Mouse (Mus musculus) embryonic facial prominence, embryonic 15.5 days (tissue): ENCODE data around the gene Fto. TPM values are rescaled to one million over a fixed set of nuclear protein-coding genes. Genes with fewer than 3 reads are reported as not detected.

Experiments
- ATAC-seq: fragments of 200-750 bp; cut with Nextera tagmentation; 2 replicates; pipeline ENCODE4 v1.8.0; 2017; ENCODE audit warnings: low read depth, moderate TSS enrichment; ENCODE audit not compliant: insufficient number of reproducible peaks, low FRiP score, low TSS enrichment
- H3K27ac ChIP-seq: fragments of 300-500 bp; sonication (generic); replicated peaks from 2 replicates; pipeline ENCODE4 v1.5.1; 2015; ENCODE audit warnings: mild to moderate bottlenecking, inconsistent platforms
- H3K27me3 ChIP-seq: fragments of 300-500 bp; sonication (generic); 2 replicates; pipeline ENCODE4 v1.6.1; 2015; ENCODE audit warnings: inconsistent platforms
- H3K36me3 ChIP-seq: fragments of 300-500 bp; sonication (generic); 2 replicates; pipeline ENCODE4 v1.6.1; 2015; ENCODE audit warnings: mild to moderate bottlenecking, inconsistent platforms
- H3K4me1 ChIP-seq: fragments of 300-500 bp; sonication (generic); 2 replicates; pipeline ENCODE4 v1.6.1; 2015; ENCODE audit warnings: inconsistent platforms
- H3K4me2 ChIP-seq: fragments of 300-500 bp; sonication (generic); replicated peaks from 2 replicates; pipeline ENCODE4 v1.6.1; 2015; ENCODE audit warnings: mild to moderate bottlenecking, inconsistent platforms
- H3K4me3 ChIP-seq: fragments of 300-500 bp; sonication (generic); replicated peaks from 2 replicates; pipeline ENCODE4 v1.5.1; 2015; ENCODE audit warnings: mild to moderate bottlenecking, inconsistent platforms
- H3K9ac ChIP-seq: fragments of 300-500 bp; sonication (generic); 2 replicates; pipeline ENCODE4 v1.6.1; 2015; ENCODE audit warnings: inconsistent platforms
- H3K9me3 ChIP-seq: fragments of 300-500 bp; sonication (generic); replicated peaks from 2 replicates; pipeline ENCODE4 v1.6.1; 2016; ENCODE audit warnings: inconsistent platforms
- WGBS: fragments of 180-500 bp; shearing (Covaris S2); methylation state at CpG from one replicate; pipeline ENCODE4 v1.1.7; 2015; 5-methylcytosine and 5-hydroxymethylcytosine counted together
- polyA plus RNA-seq: library from polyadenylated mRNA; unstranded; fragments of >200 nt; fragmentation: Nextera tagmentation; extraction: Ambion mirVana; gene quantifications from 2 replicates; pipeline ENCODE4 v1.2.1, GENCODE M21; 2015

The Fto gene
- polyA plus RNA-seq, 1 experiment from 2014 or later = 111 TPM

- Histone ChIP-seq H3K9me3 (no peaks in the 10 kb centered on the region), H3K4me3 (no peak overlapping the region), H3K4me1 (peaks cover 8% of the 10 kb centered on the region), H3K4me2 (no peak overlapping the region), H3K9ac (no peak overlapping the region), H3K27ac (no peak overlapping the region), H3K36me3 (0 out of 2 replicates have a peak, but pooled peaks cover 3% of the 10 kb centered on the region), H3K27me3 (no peaks in the 10 kb centered on the region)
- no peak for ATAC-seq
- 90% methylated on average over 11 of the region's 11 CpGs for WGBS
These were observed 31.3 kb downstream of the Fto start for GRCm38 (mm10) chr8:91344659-91345058.

GRCm38 (mm10) chr8:91347146-91347545, 33.8 kb downstream of the Fto start:
- H3K4me2 ChIP-seq = no peak overlapping the region
- WGBS = 83% methylated on average over 10 of the region's 10 CpGs

GRCm38 (mm10) chr8:91347595-91347994, 34.3 kb downstream of the Fto start:
- Histone ChIP-seq H3K9ac (no peak overlapping the region), H3K27me3 (no peaks in the 10 kb centered on the region), H3K36me3 (peaks cover 4% of the 10 kb centered on the region; the same call in 1 of the 2 replicates), H3K4me3 (no peak overlapping the region), H3K4me2 (no peak overlapping the region), H3K4me1 (peaks cover 7% of the 10 kb centered on the region; the same call in 1 of the 2 replicates), H3K9me3 (no peaks in the 10 kb centered on the region), H3K27ac (no peak overlapping the region)
- 55% methylated on average over 6 of the region's 6 CpGs for WGBS
- ATAC-seq = no peak

More at GRCm38 (mm10) chr8:91347146-91347545, 33.8 kb downstream of the Fto start:
- no peak for ATAC-seq
- Histone ChIP-seq H3K36me3 (peaks cover 4% of the 10 kb centered on the region; the same call in 1 of the 2 replicates), H3K27ac (no peak overlapping the region), H3K4me3 (no peak overlapping the region), H3K9me3 (no peaks in the 10 kb centered on the region), H3K9ac (no peak overlapping the region), H3K4me1 (peaks cover 7% of the 10 kb centered on the region; the same call in 1 of the 2 replicates), H3K27me3 (no peaks in the 10 kb centered on the region)

- no peaks in the 10 kb centered on the region for H3K27me3 ChIP-seq
- H3K9me3 ChIP-seq = no peaks in the 10 kb centered on the region
- peaks cover 8% of the 10 kb centered on the region for H3K4me1 ChIP-seq
- no peak overlapping the region for H3K4me2 ChIP-seq
- ATAC-seq = no peak
- no peak overlapping the region for H3K9ac ChIP-seq
- no peak overlapping the region for H3K27ac ChIP-seq
- WGBS = 91% methylated on average over 7 of the region's 7 CpGs
- H3K4me3 ChIP-seq = no peak overlapping the region
- peaks cover 4% of the 10 kb centered on the region; the same call in 1 of the 2 replicates for H3K36me3 ChIP-seq
These were observed 36.5 kb downstream of the Fto start for GRCm38 (mm10) chr8:91349816-91350215.

- 52% methylated on average over 7 of the region's 7 CpGs for WGBS
These were observed 37.3 kb downstream of the Fto start for GRCm38 (mm10) chr8:91350628-91351027.

GRCm38 (mm10) chr8:91352598-91352997, 39.3 kb downstream of the Fto start:
- Histone ChIP-seq H3K4me1 (peaks cover 16% of the 10 kb centered on the region), H3K36me3 (peaks cover 4% of the 10 kb centered on the region; the same call in 1 of the 2 replicates), H3K9ac (no peak overlapping the region), H3K27me3 (no peaks in the 10 kb centered on the region), H3K27ac (no peak overlapping the region), H3K4me3 (no peak overlapping the region), H3K4me2 (no peak overlapping the region), H3K9me3 (no peaks in the 10 kb centered on the region)
- ATAC-seq = no peak
- 92% methylated on average over 3 of the region's 3 CpGs for WGBS

More at GRCm38 (mm10) chr8:91350628-91351027, 37.3 kb downstream of the Fto start:
- Histone ChIP-seq H3K27me3 (no peaks in the 10 kb centered on the region), H3K4me3 (no peak overlapping the region), H3K9me3 (no peaks in the 10 kb centered on the region), H3K4me1 (peaks cover 16% of the 10 kb centered on the region), H3K27ac (no peak overlapping the region), H3K36me3 (peaks cover 4% of the 10 kb centered on the region; the same call in 1 of the 2 replicates), H3K4me2 (no peak overlapping the region), H3K9ac (no peak overlapping the region)
- no peak for ATAC-seq

GRCm38 (mm10) chr8:91353062-91353461, 39.7 kb downstream of the Fto start:
- Histone ChIP-seq H3K27me3 (no peaks in the 10 kb centered on the region), H3K9ac (no peak overlapping the region), H3K9me3 (no peaks in the 10 kb centered on the region), H3K4me1 (peaks cover 16% of the 10 kb centered on the region), H3K4me2 (no peak overlapping the region), H3K4me3 (no peak overlapping the region), H3K36me3 (peaks cover 4% of the 10 kb centered on the region; the same call in 1 of the 2 replicates), H3K27ac (no peak overlapping the region)
- ATAC-seq = no peak
- 78% methylated on average over 5 of the region's 5 CpGs for WGBS

- no peaks in the 10 kb centered on the region for H3K27me3 ChIP-seq
- ATAC-seq = no peak
- no peaks in the 10 kb centered on the region for H3K9me3 ChIP-seq
- peaks cover 16% of the 10 kb centered on the region for H3K4me1 ChIP-seq
- no peak overlapping the region for H3K4me2 ChIP-seq
- H3K4me3 ChIP-seq = no peak overlapping the region
- peaks cover 4% of the 10 kb centered on the region; the same call in 1 of the 2 replicates for H3K36me3 ChIP-seq
- no peak overlapping the region for H3K9ac ChIP-seq
- no peak overlapping the region for H3K27ac ChIP-seq
- 85% methylated on average over 4 of the region's 4 CpGs for WGBS
These were observed 40.6 kb downstream of the Fto start for GRCm38 (mm10) chr8:91353907-91354306.

GRCm38 (mm10) chr8:91355301-91355905, 42.1 kb downstream of the Fto start:
- Histone ChIP-seq H3K4me2 (no peak overlapping the region), H3K4me3 (no peak overlapping the region), H3K9ac (no peak overlapping the region), H3K27me3 (no peaks in the 10 kb centered on the region), H3K4me1 (peaks cover 18% of the 10 kb centered on the region), H3K36me3 (no peaks in the 10 kb centered on the region), H3K27ac (no peak overlapping the region), H3K9me3 (no peaks in the 10 kb centered on the region)
- no peak for ATAC-seq
- 42% methylated on average over 10 of the region's 10 CpGs for WGBS

GRCm38 (mm10) chr8:91355956-91356699, 42.8 kb downstream of the Fto start:
- ATAC-seq = no peak
- WGBS = 88% methylated on average over 11 of the region's 11 CpGs

GRCm38 (mm10) chr8:91357493-91358014, 44.2 kb downstream of the Fto start:
- WGBS = 86% methylated on average over 4 of the region's 4 CpGs
- no peak for ATAC-seq
- H3K4me1 ChIP-seq = peaks cover 14% of the 10 kb centered on the region
- no peaks in the 10 kb centered on the region for H3K36me3 ChIP-seq
- H3K27ac ChIP-seq = no peak overlapping the region
- H3K9ac ChIP-seq = no peak overlapping the region
- no peak overlapping the region for H3K4me3 ChIP-seq
- no peaks in the 10 kb centered on the region for H3K27me3 ChIP-seq
- no peaks in the 10 kb centered on the region for H3K9me3 ChIP-seq
- H3K4me2 ChIP-seq = no peak overlapping the region

More at GRCm38 (mm10) chr8:91355956-91356699, 42.8 kb downstream of the Fto start:
- H3K4me1 ChIP-seq = peaks cover 14% of the 10 kb centered on the region
- no peak overlapping the region for H3K4me2 ChIP-seq
- H3K9me3 ChIP-seq = no peaks in the 10 kb centered on the region
- H3K27me3 ChIP-seq = no peaks in the 10 kb centered on the region
- no peak overlapping the region for H3K27ac ChIP-seq
- H3K9ac ChIP-seq = no peak overlapping the region
- H3K36me3 ChIP-seq = no peaks in the 10 kb centered on the region
- no peak overlapping the region for H3K4me3 ChIP-seq
